Mouse (Mus musculus) stomach, postnatal 0 days (tissue): ENCODE data around the gene Cd160.

Experiments used
- CTCF ChIP-seq: IDR thresholded peaks from 2 replicates; pipeline ENCODE4 v1.5.1; 2016; ENCODE audit warnings: antibody characterized with exemption, low read depth, mild to moderate bottlenecking, moderate library complexity
- EP300 ChIP-seq: optimal IDR thresholded peaks from 2 replicates; pipeline ENCODE3; 2016; ENCODE audit warnings: antibody characterized with exemption

GRCm38 (mm10) chr3:96848470-96848869, 19.3 kb upstream of the Cd160 start:
- no peak for TF ChIP-seq CTCF
- TF ChIP-seq EP300: no peak
